Mouse (Mus musculus) small intestine, adult 2 months (tissue): Measurements from ENCODE around the gene Dnajb3. TPM values are rescaled to one million over a fixed set of nuclear protein-coding genes. Genes with fewer than 3 reads are reported as not detected.

ENCODE experiments used
- H3K27ac ChIP-seq: fragments of 200-500 bp; 2 replicates; pipeline ENCODE4 v1.5.1; 2012; ENCODE audit warnings: low read depth, low read length, control low read depth, inconsistent platforms; ENCODE audit not compliant: insufficient read depth
- H3K27me3 ChIP-seq: fragments of 200-500 bp; 2 replicates; pipeline ENCODE4 v1.6.1; 2012; ENCODE audit warnings: mild to moderate bottlenecking, moderate library complexity, low read length, inconsistent platforms; ENCODE audit not compliant: control insufficient read depth, insufficient read depth
- H3K36me3 ChIP-seq: fragments of 200-500 bp; 2 replicates; pipeline ENCODE4 v1.6.1; 2012; ENCODE audit warnings: mild to moderate bottlenecking, low read length, control low read depth, inconsistent platforms; ENCODE audit not compliant: control insufficient read depth, insufficient read depth
- H3K4me1 ChIP-seq: fragments of 200-500 bp; 2 replicates; pipeline ENCODE4 v1.6.1; 2012; ENCODE audit warnings: low read length, inconsistent platforms, mixed read lengths; ENCODE audit not compliant: control insufficient read depth, insufficient read depth, insufficient read length
- H3K4me3 ChIP-seq: fragments of 200-500 bp; 2 replicates; pipeline ENCODE4 v1.5.1; 2012; ENCODE audit warnings: low read depth, mild to moderate bottlenecking, control low read depth, inconsistent platforms, low read length, moderate library complexity
- CTCF ChIP-seq: fragments of 200-500 bp; IDR thresholded peaks from 2 replicates; pipeline ENCODE4 v1.5.1; 2012; ENCODE audit warnings: low read depth, mild to moderate bottlenecking, control low read depth, inconsistent platforms, low read length, moderate library complexity, mixed read lengths; ENCODE audit not compliant: insufficient replicate concordance, insufficient read length; ENCODE audit errors: extremely low read depth
- POLR2A ChIP-seq: fragments of 200-500 bp; IDR thresholded peaks from 2 replicates; pipeline ENCODE4 v1.6.1; 2012; ENCODE audit warnings: low read depth, mild to moderate bottlenecking, control low read depth, inconsistent platforms, low read length, moderate library complexity
- WGBS: fragments of 180-500 bp; shearing (Covaris S2); methylation state at CpG from one replicate; pipeline ENCODE4 v1.1.7; 2018; 5-methylcytosine and 5-hydroxymethylcytosine counted together
- polyA plus RNA-seq: library from polyadenylated mRNA; depleted of rRNA; stranded (reverse); fragments of >200 nt; gene quantifications from 2 replicates; pipeline ENCODE4 v1.2.3, GENCODE M21; 2012

Dnajb3 gene
- polyA plus RNA-seq, 1 experiment = 5.3 TPM

DNA sequence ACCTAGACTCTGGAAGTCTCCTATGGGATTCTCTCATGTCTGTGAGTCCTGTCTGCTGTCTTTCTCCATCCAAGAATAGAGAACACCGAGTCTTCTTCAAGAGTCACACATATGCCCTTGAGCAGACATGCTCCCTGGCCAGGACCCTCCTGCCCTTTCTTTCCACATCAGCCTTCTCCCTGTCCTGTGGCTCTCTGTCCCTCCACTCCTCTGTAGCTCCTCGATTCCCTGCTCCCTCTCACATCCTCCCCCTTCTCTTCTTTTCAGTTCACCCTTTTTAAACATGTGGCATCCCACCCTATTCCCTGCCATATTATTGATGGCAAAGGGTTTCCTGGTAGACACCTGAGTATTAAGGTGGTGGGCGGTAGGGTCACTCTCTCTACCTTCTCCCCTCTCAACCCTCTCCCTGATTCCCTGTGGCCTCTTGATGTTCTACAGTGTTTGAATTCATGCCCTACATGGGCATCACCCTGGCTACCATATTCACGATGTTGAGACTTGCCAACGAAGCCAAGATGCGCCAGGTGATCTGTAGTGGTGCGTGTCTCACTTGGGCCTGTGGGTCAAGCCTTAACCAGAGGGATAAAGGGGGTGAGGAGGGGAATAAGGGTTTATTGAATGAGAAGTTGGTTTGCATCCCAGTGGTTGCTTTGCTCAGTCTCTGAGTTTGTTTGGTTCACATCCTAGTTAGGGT lies 26.4 kb upstream of the Dnajb3 start:
- Histone ChIP-seq H3K4me1 (peaks cover 2% of the 10 kb centered on the region; the same call in 1 of the 2 replicates), H3K4me3 (no peak overlapping the region), H3K36me3 (no peaks in the 10 kb centered on the region), H3K27ac (no peak overlapping the region), H3K27me3 (no peaks in the 10 kb centered on the region)
- TF ChIP-seq POLR2A = no peak
- no peak for TF ChIP-seq CTCF
- 69% methylated on average over 7 of the region's 7 CpGs for WGBS

DNA sequence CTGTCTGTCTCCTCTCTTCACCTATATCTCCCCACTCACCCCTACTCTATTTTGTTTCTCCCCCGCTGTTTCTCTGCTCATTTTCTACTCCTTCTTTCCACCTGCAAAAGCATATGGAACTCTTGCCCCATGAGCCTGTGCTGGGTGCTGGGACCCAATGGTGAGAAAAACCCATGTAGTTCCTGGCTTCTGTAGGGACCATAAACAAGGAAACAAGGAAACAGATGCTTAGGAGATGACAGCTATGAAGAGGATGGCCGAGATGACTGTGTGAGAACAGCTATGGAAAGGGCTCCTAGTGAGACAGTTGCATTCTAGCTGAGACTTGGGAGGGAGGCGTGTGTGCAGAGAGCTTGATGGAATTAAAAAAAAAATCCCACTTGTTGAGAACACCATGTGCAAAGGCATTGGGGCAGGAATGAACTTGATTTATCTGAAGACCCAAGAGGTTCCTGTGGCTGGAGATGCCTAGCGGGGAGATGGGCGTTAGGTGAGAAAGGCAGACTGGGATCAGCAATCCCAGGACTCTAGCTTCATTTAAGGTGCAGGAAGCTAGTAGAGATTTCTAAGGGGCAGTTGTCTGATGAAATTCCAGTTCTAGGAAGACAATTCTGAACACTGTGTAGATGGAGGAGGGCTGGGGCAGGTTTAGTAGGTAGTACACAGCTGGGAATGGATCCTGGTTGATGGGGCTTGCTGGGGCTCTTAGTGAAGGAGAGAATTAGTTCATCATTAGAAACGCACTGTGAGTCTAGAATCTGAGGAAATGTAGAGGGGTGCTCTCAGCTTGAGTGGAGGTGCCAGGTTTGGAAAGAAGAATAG lies 25.6 kb upstream of the Dnajb3 start:
- Histone ChIP-seq H3K27ac (no peak overlapping the region), H3K27me3 (no peaks in the 10 kb centered on the region), H3K4me3 (no peak overlapping the region), H3K36me3 (no peaks in the 10 kb centered on the region), H3K4me1 (peaks cover 3% of the 10 kb centered on the region; the same call in 1 of the 2 replicates)
- no peak for TF ChIP-seq POLR2A
- no peak for TF ChIP-seq CTCF
- WGBS = 78% methylated on average over 6 of the region's 6 CpGs

DNA sequence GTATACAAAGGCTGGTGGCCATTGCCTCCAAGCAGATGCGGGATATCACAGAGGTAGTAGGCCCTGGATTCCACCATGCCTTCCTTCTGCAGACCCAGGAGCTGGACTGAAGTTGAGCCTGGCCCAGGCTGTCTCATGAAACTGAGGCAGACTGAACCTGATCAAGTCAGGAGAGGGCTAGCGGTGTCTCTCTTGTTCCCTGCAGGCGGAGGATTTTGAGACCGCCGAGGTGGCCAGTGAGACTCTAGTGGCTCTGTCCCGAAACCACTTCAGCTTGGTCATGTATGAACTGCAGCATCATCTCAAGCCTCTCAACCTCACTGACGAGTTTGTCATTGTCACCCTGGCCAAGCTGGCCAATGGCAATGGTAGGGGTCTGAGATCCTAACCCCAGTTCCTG lies 24.8 kb upstream of the Dnajb3 start:
- no peak overlapping the region for H3K4me3 ChIP-seq
- H3K27me3 ChIP-seq = no peaks in the 10 kb centered on the region
- H3K36me3 ChIP-seq = no peaks in the 10 kb centered on the region
- 71% methylated on average over 7 of the region's 7 CpGs for WGBS
- TF ChIP-seq CTCF (no peak), POLR2A (no peak)
- peaks cover 3% of the 10 kb centered on the region; the same call in 1 of the 2 replicates for H3K4me1 ChIP-seq
- H3K27ac ChIP-seq = no peak overlapping the region

DNA sequence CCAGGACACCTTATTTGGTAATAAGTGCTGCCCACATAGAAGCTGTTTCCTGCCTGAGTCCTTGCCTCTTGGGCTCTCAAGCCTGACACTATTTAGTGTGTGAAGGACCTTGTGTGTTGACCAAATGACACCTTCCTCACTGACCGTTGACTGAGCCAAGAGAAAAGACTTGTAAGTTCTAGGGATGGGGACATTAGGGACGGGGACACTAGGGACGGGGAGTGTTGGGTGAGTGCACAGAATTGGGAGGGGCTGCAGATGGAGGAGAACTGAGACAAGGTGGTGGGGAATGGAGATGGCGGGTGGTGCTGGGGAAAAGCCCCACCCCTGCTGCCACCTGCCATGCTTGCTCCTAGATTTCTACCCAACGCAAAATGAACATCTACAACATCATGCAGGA lies 24.4 kb upstream of the Dnajb3 start:
- H3K27me3 ChIP-seq = no peaks in the 10 kb centered on the region
- no peak overlapping the region for H3K27ac ChIP-seq
- no peak overlapping the region for H3K4me3 ChIP-seq
- 87% methylated on average over 5 of the region's 5 CpGs for WGBS
- no peak for TF ChIP-seq CTCF
- no peak for TF ChIP-seq POLR2A
- H3K4me1 ChIP-seq = peaks cover 3% of the 10 kb centered on the region; the same call in 1 of the 2 replicates
- no peaks in the 10 kb centered on the region for H3K36me3 ChIP-seq

DNA sequence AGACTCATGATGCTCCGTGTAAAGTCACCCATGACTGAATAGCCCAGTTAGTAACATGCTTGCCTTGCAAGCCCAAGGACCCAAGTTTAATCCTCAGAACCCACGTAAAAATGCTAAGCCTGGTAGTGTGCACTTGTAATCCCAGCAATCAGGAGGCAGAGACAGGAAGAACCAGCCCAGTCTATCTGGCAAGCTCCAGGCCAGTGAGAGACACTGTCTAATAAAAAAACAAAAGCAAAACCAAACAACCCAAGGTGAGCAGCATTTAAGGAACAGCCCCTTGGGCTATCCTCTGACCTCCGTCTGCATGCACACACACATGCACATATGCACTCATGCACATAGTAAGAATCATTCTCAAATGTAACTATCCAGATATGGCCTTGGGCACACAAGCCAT lies 24.0 kb upstream of the Dnajb3 start:
- TF ChIP-seq CTCF (no peak), POLR2A (no peak)

DNA sequence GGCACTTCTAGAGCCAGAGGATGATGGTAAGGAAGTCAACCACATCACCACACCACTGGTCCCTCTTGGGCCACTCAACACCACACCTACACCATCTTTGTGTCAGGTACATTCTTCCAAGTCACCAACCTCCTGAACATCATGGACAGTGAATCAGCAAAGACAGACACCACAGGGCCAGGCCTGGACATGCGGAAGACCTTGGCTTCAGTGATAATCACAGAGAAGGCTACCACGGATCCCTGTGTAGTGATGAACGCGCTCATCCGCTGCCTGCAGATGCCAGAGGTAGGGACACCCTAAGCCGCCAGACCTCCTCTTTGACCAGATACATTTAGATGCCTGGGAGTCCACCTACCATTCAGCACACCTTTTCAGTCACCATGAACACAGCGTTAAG lies 22.5 kb upstream of the Dnajb3 start:
- Histone ChIP-seq H3K27ac (no peak overlapping the region), H3K36me3 (no peaks in the 10 kb centered on the region), H3K4me3 (no peak overlapping the region), H3K4me1 (peaks cover 3% of the 10 kb centered on the region; the same call in 1 of the 2 replicates), H3K27me3 (no peaks in the 10 kb centered on the region)
- TF ChIP-seq CTCF (no peak), POLR2A (no peak)
- WGBS = 71% methylated on average over 7 of the region's 7 CpGs

More for the DNA sequence above, 24.0 kb upstream of the Dnajb3 start:
- Histone ChIP-seq H3K4me1 (peaks cover 3% of the 10 kb centered on the region; the same call in 1 of the 2 replicates), H3K27ac (no peak overlapping the region), H3K36me3 (no peaks in the 10 kb centered on the region), H3K27me3 (no peaks in the 10 kb centered on the region), H3K4me3 (no peak overlapping the region)
- 81% methylated on average over 3 of the region's 3 CpGs for WGBS

DNA sequence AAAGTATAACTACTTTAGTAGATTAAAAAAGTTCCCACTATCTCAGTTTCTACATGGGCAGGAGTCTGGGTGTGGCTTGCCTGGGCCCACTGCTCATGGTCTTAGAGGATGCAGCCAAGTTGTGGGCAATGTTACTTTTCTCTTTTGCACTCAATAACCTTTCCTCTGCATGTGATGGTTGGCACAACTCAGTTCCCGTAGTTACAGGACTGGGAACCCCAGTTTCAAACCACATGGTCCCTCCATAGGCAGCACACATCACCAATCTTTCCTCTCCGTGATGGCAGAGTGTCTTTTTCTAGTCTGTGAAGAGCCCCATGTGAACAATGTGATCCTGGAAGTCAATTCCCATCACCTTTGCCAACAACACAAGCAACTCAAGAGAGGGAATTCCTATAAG lies 21.9 kb upstream of the Dnajb3 start:
- no peaks in the 10 kb centered on the region for H3K27me3 ChIP-seq
- WGBS = 61% methylated on average over 2 of the region's 2 CpGs
- no peaks in the 10 kb centered on the region for H3K36me3 ChIP-seq
- no peak overlapping the region for H3K4me3 ChIP-seq
- no peak overlapping the region for H3K27ac ChIP-seq
- TF ChIP-seq CTCF (no peak), POLR2A (no peak)
- H3K4me1 ChIP-seq = peaks cover 3% of the 10 kb centered on the region; the same call in 1 of the 2 replicates
